Mouse (Mus musculus): ENCODE measurements around the gene Olfr611. TPM values are rescaled to one million over a fixed set of nuclear protein-coding genes. Genes with fewer than 3 reads are reported as not detected.

Olfr611 gene
- polyA plus RNA-seq (2012; ENCODE audit: low replicate concordance): not detected in 2 replicates

DNA sequence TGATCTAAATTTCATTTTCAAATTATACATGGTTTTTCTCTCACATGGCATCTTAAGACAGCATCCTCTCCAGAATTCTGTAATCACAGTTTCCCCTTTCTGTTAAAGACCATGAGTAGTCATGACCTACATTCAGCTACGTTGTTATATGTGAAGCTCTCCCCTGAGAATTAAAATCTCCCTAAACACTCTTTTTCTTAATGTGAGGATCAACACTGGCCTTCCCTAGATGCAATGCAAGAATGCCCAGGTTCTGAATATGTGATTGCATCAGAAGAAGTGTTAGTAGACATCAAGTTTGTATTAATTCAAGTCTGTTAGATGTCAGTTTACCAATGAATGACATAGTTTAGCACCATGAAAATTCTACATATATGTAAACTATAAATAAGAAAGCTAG lies at the start of gene Olfr611:
TSS of gene Olfr611 (minus strand) at position 101 of the 400 bp plus-strand sequence.

GRCm38 (mm10) chr7:103569043-103569442 lies 48.4 kb upstream of the Olfr611 start, which contains the start of gene Olfr616:
TSS of gene Olfr616 (minus strand) at chr7:103569143.

DNA sequence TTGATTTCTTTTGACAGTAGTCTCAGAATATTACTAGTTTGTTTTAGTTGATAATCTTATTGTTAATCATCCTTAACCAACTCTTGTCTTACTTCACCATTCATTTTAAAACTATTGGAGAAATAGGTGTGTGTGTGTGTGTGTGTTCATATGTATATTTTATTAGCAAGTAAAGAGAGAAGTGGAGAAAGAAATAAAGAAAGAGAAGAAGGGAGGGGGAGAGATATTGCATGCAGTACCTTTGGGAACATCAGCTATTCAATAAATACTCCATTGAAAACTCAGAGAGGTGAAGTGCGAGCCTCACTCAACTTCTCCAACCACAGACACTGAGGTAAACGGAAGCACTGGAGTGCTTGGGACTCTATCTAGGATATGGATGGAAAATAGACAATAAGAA lies 35.1 kb upstream of the Olfr611 start, which contains the start of gene Olfr615:
TSS of gene Olfr615 (plus strand) at position 301 of the 400 bp plus-strand sequence.

GRCm38 (mm10) chr7:103547774-103548173 lies 27.1 kb upstream of the Olfr611 start, which contains the start of gene Olfr613:
TSS of gene Olfr613 (plus strand) at chr7:103548074.

DNA sequence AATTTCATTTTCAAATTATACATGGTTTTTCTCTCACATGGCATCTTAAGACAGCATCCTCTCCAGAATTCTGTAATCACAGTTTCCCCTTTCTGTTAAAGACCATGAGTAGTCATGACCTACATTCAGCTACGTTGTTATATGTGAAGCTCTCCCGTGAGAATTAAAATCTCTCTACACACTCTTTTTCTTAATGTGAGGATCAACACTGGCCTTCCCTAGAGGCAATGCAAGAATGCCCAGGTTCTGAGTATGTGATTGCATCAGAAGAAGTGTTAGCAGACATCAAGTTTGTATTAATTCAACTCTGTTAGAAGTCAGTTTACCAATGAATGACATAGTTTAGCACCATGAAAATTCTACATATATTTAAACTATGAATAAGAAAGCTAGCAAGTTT lies 22.0 kb upstream of the Olfr611 start, which contains the start of gene Olfr612:
TSS of gene Olfr612 (minus strand) at position 101 of the 400 bp plus-strand sequence.

GRCm38 (mm10) chr7:103512022-103512421 lies 8.6 kb downstream of the Olfr611 start, which contains the start of gene Olfr610:
TSS of gene Olfr610 (minus strand) at chr7:103512122.

GRCm38 (mm10) chr7:103497962-103498361 lies 22.7 kb downstream of the Olfr611 start, which contains the start of gene Olfr609:
TSS of gene Olfr609 (minus strand) at chr7:103498062.

GRCm38 (mm10) chr7:103469577-103469976 lies 51.1 kb downstream of the Olfr611 start, which contains the start of gene Olfr608:
TSS of gene Olfr608 (plus strand) at chr7:103469877.

Other genes with a start within 250 kb of the Olfr611 start
- not detected in 2 replicates for gene Olfr596, start 215.2 kb downstream of the Olfr611 start, polyA plus RNA-seq (2012; ENCODE audit: low replicate concordance)
- not detected in 2 replicates for gene Olfr597, start 204.5 kb downstream of the Olfr611 start, polyA plus RNA-seq (2012; ENCODE audit: low replicate concordance)
- gene Olfr598, start 197.3 kb downstream of the Olfr611 start, polyA plus RNA-seq (2012; ENCODE audit: low replicate concordance): not detected in 2 replicates
- not detected in 2 replicates for gene Olfr599, start 184.9 kb downstream of the Olfr611 start, polyA plus RNA-seq (2012; ENCODE audit: low replicate concordance)
- not detected in 2 replicates for gene Olfr600, start 171.2 kb downstream of the Olfr611 start, polyA plus RNA-seq (2012; ENCODE audit: low replicate concordance)
- gene Olfr601, start 158.2 kb downstream of the Olfr611 start, polyA plus RNA-seq (2012; ENCODE audit: low replicate concordance): not detected in 2 replicates
- gene Olfr603, start 134.7 kb downstream of the Olfr611 start, polyA plus RNA-seq (2012; ENCODE audit: low replicate concordance): not detected in 2 replicates
- not detected in 2 replicates for gene Usp17lc, start 105.8 kb downstream of the Olfr611 start, polyA plus RNA-seq (2012; ENCODE audit: low replicate concordance)
- not detected in 2 replicates for gene Olfr605, start 75.4 kb downstream of the Olfr611 start, polyA plus RNA-seq (2012; ENCODE audit: low replicate concordance)
- gene Olfr606, start 71.8 kb downstream of the Olfr611 start, polyA plus RNA-seq (2012; ENCODE audit: low replicate concordance): not detected in 2 replicates
- gene Olfr607, start 56.7 kb downstream of the Olfr611 start, polyA plus RNA-seq (2012; ENCODE audit: low replicate concordance): not detected in 2 replicates
- gene Olfr608, start 51.0 kb downstream of the Olfr611 start, polyA plus RNA-seq (2012; ENCODE audit: low replicate concordance): not detected in 2 replicates
- not detected in 2 replicates for gene Olfr609, start 22.8 kb downstream of the Olfr611 start, polyA plus RNA-seq (2012; ENCODE audit: low replicate concordance)
- gene Olfr610, start 8.7 kb downstream of the Olfr611 start, polyA plus RNA-seq (2012; ENCODE audit: low replicate concordance): not detected in 2 replicates
- not detected in 2 replicates for gene Olfr612, start 21.9 kb upstream of the Olfr611 start, polyA plus RNA-seq (2012; ENCODE audit: low replicate concordance)
- gene Olfr613, start 27.2 kb upstream of the Olfr611 start, polyA plus RNA-seq (2012; ENCODE audit: low replicate concordance): not detected in 2 replicates
- not detected in 2 replicates for gene Olfr615, start 35.2 kb upstream of the Olfr611 start, polyA plus RNA-seq (2012; ENCODE audit: low replicate concordance)
- not detected in 2 replicates for gene Olfr616, start 48.3 kb upstream of the Olfr611 start, polyA plus RNA-seq (2012; ENCODE audit: low replicate concordance)
- gene Olfr617, start 52.2 kb upstream of the Olfr611 start, polyA plus RNA-seq (2012; ENCODE audit: low replicate concordance): not detected in 2 replicates
- gene Olfr618, start 69.3 kb upstream of the Olfr611 start, polyA plus RNA-seq (2012; ENCODE audit: low replicate concordance): 0.15 TPM in 1 of 2 replicates, not detected in the other
- not detected in 2 replicates for gene Olfr619, start 79.7 kb upstream of the Olfr611 start, polyA plus RNA-seq (2012; ENCODE audit: low replicate concordance)
- gene Olfr620, start 91.7 kb upstream of the Olfr611 start, polyA plus RNA-seq (2012; ENCODE audit: low replicate concordance): not detected in 2 replicates
- gene Olfr622, start 121.9 kb upstream of the Olfr611 start, polyA plus RNA-seq (2012; ENCODE audit: low replicate concordance): not detected in 2 replicates
- gene Olfr623, start 142.9 kb upstream of the Olfr611 start, polyA plus RNA-seq (2012; ENCODE audit: low replicate concordance): not detected in 2 replicates
- gene Olfr624, start 150.3 kb upstream of the Olfr611 start, polyA plus RNA-seq (2012; ENCODE audit: low replicate concordance): not detected in 2 replicates
- not detected in 2 replicates for gene Olfr625-ps1, start 161.9 kb upstream of the Olfr611 start, polyA plus RNA-seq (2012; ENCODE audit: low replicate concordance)
- not detected in 2 replicates for gene Olfr243, start 193.8 kb upstream of the Olfr611 start, polyA plus RNA-seq (2012; ENCODE audit: low replicate concordance)
- not detected in 2 replicates for gene Olfr628, start 209.5 kb upstream of the Olfr611 start, polyA plus RNA-seq (2012; ENCODE audit: low replicate concordance)
- not detected in 2 replicates for gene Olfr629, start 224.1 kb upstream of the Olfr611 start, polyA plus RNA-seq (2012; ENCODE audit: low replicate concordance)
- gene Olfr630, start 236.5 kb upstream of the Olfr611 start, polyA plus RNA-seq (2012; ENCODE audit: low replicate concordance): not detected in 2 replicates